Mouse (Mus musculus): Measurements from ENCODE around the gene Crygd. TPM values are rescaled to one million over a fixed set of nuclear protein-coding genes. Genes with fewer than 3 reads are reported as not detected.
"Not testable (repeated sequence)": the region's sequence is repeated elsewhere in the genome, so short reads cannot be mapped to it uniquely, and the experiment has no call there.

The Crygd gene
- polyA plus RNA-seq, 1 experiment from 2014 or later: not detected

GRCm38 (mm10) chr1:65088567-65089356 is 25.5 kb upstream of the Crygd start:
- Histone ChIP-seq H3K4me3 (no peak overlapping the region), H3K4me2 (no peak overlapping the region)
- no peak for ATAC-seq (replicated peaks; ENCODE audit: insufficient number of reproducible peaks, insufficient read depth, low FRiP score, low read depth)

GRCm38 (mm10) chr1:65082188-65082587 is 18.9 kb upstream of the Crygd start, which contains the start of gene Crygb:
Gene Crygb, minus strand, starts transcription at chr1:65082288.
- WGBS: 46% methylated on average over 7 of the region's 7 CpGs
- Histone ChIP-seq H3K27me3 (no peaks in the 10 kb centered on the region), H3K4me1 (replicated peaks) (no peaks in the 10 kb centered on the region), H3K4me2 (no peak within 1 kb of the TSS), H3K36me3 (no peaks in the 10 kb centered on the region), H3K4me3 (no peak within 1 kb of the TSS), H3K9me3 (replicated peaks) (no peaks in the 10 kb centered on the region), H3K27ac (no peak within 1 kb of the TSS), H3K9ac (no peak within 1 kb of the TSS)
- no peak for ATAC-seq (replicated peaks; ENCODE audit: insufficient number of reproducible peaks, insufficient read depth, low FRiP score, low read depth)

More at GRCm38 (mm10) chr1:65088567-65089356, 25.5 kb upstream of the Crygd start:
- WGBS: 68% methylated on average over 6 of the region's 6 CpGs
- Histone ChIP-seq H3K27ac (no peak overlapping the region), H3K9me3 (replicated peaks) (no peaks in the 10 kb centered on the region), H3K27me3 (no peaks in the 10 kb centered on the region), H3K4me1 (replicated peaks) (no peaks in the 10 kb centered on the region), H3K9ac (no peak overlapping the region), H3K36me3 (no peaks in the 10 kb centered on the region)

- H3K27me3 ChIP-seq: no peaks in the 10 kb centered on the region
- no peak overlapping the region for H3K4me3 ChIP-seq
- H3K36me3 ChIP-seq: no peaks in the 10 kb centered on the region
- no peaks in the 10 kb centered on the region for H3K4me1 ChIP-seq (replicated peaks)
- no peaks in the 10 kb centered on the region for H3K9me3 ChIP-seq (replicated peaks)
- H3K27ac ChIP-seq: no peak overlapping the region
- no peak for ATAC-seq (replicated peaks; ENCODE audit: insufficient number of reproducible peaks, insufficient read depth, low FRiP score, low read depth)
- no peak overlapping the region for H3K4me2 ChIP-seq
- H3K9ac ChIP-seq: no peak overlapping the region
- WGBS: 12% methylated on average over 5 of the region's 5 CpGs
Measured at GRCm38 (mm10) chr1:65075607-65076006, 12.4 kb upstream of the Crygd start.

- Histone ChIP-seq H3K4me2 (no peak within 1 kb of the TSS), H3K27ac (no peak within 1 kb of the TSS), H3K4me1 (replicated peaks) (no peaks in the 10 kb centered on the region), H3K9ac (no peak within 1 kb of the TSS), H3K9me3 (replicated peaks) (no peaks in the 10 kb centered on the region), H3K27me3 (no peaks in the 10 kb centered on the region), H3K36me3 (no peaks in the 10 kb centered on the region), H3K4me3 (no peak within 1 kb of the TSS)
- ATAC-seq (replicated peaks; ENCODE audit: insufficient number of reproducible peaks, insufficient read depth, low FRiP score, low read depth): no peak
- 66% methylated on average over 6 of the region's 6 CpGs for WGBS
Measured at GRCm38 (mm10) chr1:65073589-65073988, 10.3 kb upstream of the Crygd start, which contains the start of gene Crygc. Gene Crygc, minus strand, starts transcription at chr1:65073689.

GRCm38 (mm10) chr1:65067842-65068241 is 4.6 kb upstream of the Crygd start:
- Histone ChIP-seq H3K36me3 (no peaks in the 10 kb centered on the region), H3K4me2 (no peak overlapping the region), H3K4me1 (replicated peaks) (no peaks in the 10 kb centered on the region), H3K9me3 (replicated peaks) (no peaks in the 10 kb centered on the region), H3K9ac (no peak overlapping the region), H3K27me3 (no peaks in the 10 kb centered on the region), H3K4me3 (no peak overlapping the region), H3K27ac (no peak overlapping the region)
- ATAC-seq (replicated peaks; ENCODE audit: insufficient number of reproducible peaks, insufficient read depth, low FRiP score, low read depth): no peak

- Histone ChIP-seq H3K4me3 (no peak overlapping the region), H3K36me3 (no peaks in the 10 kb centered on the region), H3K9me3 (replicated peaks) (no peaks in the 10 kb centered on the region), H3K4me2 (no peak overlapping the region), H3K27ac (no peak overlapping the region), H3K9ac (no peak overlapping the region), H3K27me3 (no peaks in the 10 kb centered on the region), H3K4me1 (replicated peaks) (no peaks in the 10 kb centered on the region)
- no peak for ATAC-seq (replicated peaks; ENCODE audit: insufficient number of reproducible peaks, insufficient read depth, low FRiP score, low read depth)
- 84% methylated on average over 15 of the region's 15 CpGs for WGBS
Measured at GRCm38 (mm10) chr1:65064201-65064600, 949 bp upstream of the Crygd start.

- Histone ChIP-seq H3K9me3 (replicated peaks) (no peaks in the 10 kb centered on the region), H3K4me2 (no peak overlapping the region), H3K36me3 (no peaks in the 10 kb centered on the region), H3K4me3 (no peak overlapping the region), H3K4me1 (replicated peaks) (0 out of 2 replicates have a peak, but pooled peaks cover 3% of the 10 kb centered on the region), H3K27ac (no peak overlapping the region), H3K9ac (no peak overlapping the region), H3K27me3 (no peaks in the 10 kb centered on the region)
- WGBS: 23% methylated on average over 2 of the region's 2 CpGs
- ATAC-seq (replicated peaks; ENCODE audit: insufficient number of reproducible peaks, insufficient read depth, low FRiP score, low read depth): no peak
Measured at GRCm38 (mm10) chr1:65052140-65052539, 11.1 kb downstream of the Crygd start.

- no peak for ATAC-seq (replicated peaks; ENCODE audit: insufficient number of reproducible peaks, insufficient read depth, low FRiP score, low read depth)
- Histone ChIP-seq H3K27ac (no peak overlapping the region), H3K4me2 (no peak overlapping the region), H3K4me1 (replicated peaks) (0 out of 2 replicates have a peak, but pooled peaks cover 3% of the 10 kb centered on the region), H3K27me3 (no peaks in the 10 kb centered on the region), H3K9ac (no peak overlapping the region), H3K9me3 (replicated peaks) (no peaks in the 10 kb centered on the region), H3K36me3 (no peaks in the 10 kb centered on the region), H3K4me3 (no peak overlapping the region)
- WGBS: 62% methylated on average over 7 of the region's 7 CpGs
Measured at GRCm38 (mm10) chr1:65051696-65052095, 11.6 kb downstream of the Crygd start.

- not testable (repeated sequence) for H3K9ac ChIP-seq; H3K4me2 ChIP-seq; H3K27ac ChIP-seq; H3K4me1 ChIP-seq (replicated peaks); H3K36me3 ChIP-seq; H3K4me3 ChIP-seq; ATAC-seq (replicated peaks; ENCODE audit: insufficient number of reproducible peaks, insufficient read depth, low FRiP score, low read depth); H3K9me3 ChIP-seq (replicated peaks); H3K27me3 ChIP-seq
- 66% methylated on average over 12 of the region's 12 CpGs for WGBS
Measured at GRCm38 (mm10) chr1:65050952-65051351, 12.3 kb downstream of the Crygd start, which contains the start of gene Cryge. Gene Cryge, minus strand, starts transcription at chr1:65051149.

GRCm38 (mm10) chr1:65048781-65049180 is 14.5 kb downstream of the Crygd start:
- no peaks in the 10 kb centered on the region for H3K9me3 ChIP-seq (replicated peaks)
- H3K9ac ChIP-seq: no peak overlapping the region
- no peaks in the 10 kb centered on the region for H3K36me3 ChIP-seq
- H3K27ac ChIP-seq: no peak overlapping the region
- H3K4me1 ChIP-seq (replicated peaks): 0 out of 2 replicates have a peak, but pooled peaks cover 3% of the 10 kb centered on the region
- no peak for ATAC-seq (replicated peaks; ENCODE audit: insufficient number of reproducible peaks, insufficient read depth, low FRiP score, low read depth)
- no peaks in the 10 kb centered on the region for H3K27me3 ChIP-seq
- WGBS: 49% methylated on average over 12 of the region's 12 CpGs
- no peak overlapping the region for H3K4me2 ChIP-seq
- H3K4me3 ChIP-seq: no peak overlapping the region

GRCm38 (mm10) chr1:65046401-65047109 is 16.7 kb downstream of the Crygd start:
- Histone ChIP-seq H3K27me3 (no peaks in the 10 kb centered on the region), H3K4me3 (no peak overlapping the region), H3K9me3 (replicated peaks) (no peaks in the 10 kb centered on the region), H3K4me2 (peak overlapping the region; percentile 29; the same call in 1 of the 2 replicates), H3K36me3 (no peaks in the 10 kb centered on the region), H3K9ac (no peak overlapping the region), H3K27ac (no peak overlapping the region), H3K4me1 (replicated peaks) (no peaks in the 10 kb centered on the region)
- ATAC-seq (replicated peaks; ENCODE audit: insufficient number of reproducible peaks, insufficient read depth, low FRiP score, low read depth): no peak
- WGBS: 34% methylated on average over 8 of the region's 8 CpGs

Measured in heart, embryonic 15.5 days (tissue).